Mouse (Mus musculus): ENCODE results near the gene Olfr1058. TPM values are rescaled to one million over a fixed set of nuclear protein-coding genes. Genes with fewer than 3 reads are reported as not detected.

Gene Olfr1058
- polyA plus RNA-seq, 1 experiment from 2014 or later = not detected

DNA sequence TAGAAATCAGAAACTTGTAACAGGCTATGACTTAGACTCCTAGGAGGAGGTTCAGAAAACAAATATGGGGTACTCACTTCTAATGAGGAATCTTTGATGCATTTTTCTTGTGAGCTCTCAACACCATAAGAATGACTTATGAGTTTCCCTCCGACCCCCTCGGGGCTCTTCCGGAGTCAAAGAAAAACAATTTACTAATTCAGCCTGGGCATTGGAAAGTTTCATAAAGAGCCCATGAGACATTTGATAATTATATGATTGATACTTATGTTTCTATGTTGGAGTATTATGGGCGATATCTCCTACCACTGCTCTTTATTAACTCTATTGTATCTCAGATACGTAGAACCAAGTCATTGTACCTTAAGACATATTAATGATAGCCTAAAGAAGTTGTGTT is 38.2 kb downstream of the Olfr1058 start, which contains the start of gene Olfr1055:
Gene Olfr1055 (minus strand): TSS at position 101 of the 400 bp plus-strand sequence.
- Histone ChIP-seq H3K4me3 (ENCODE audit: low read depth, low read length) (no peak within 1 kb of the TSS), H3K4me1 (ENCODE audit: control insufficient read depth, insufficient read depth, low read length) (no peaks in the 10 kb centered on the region), H3K36me3 (ENCODE audit: control insufficient read depth, insufficient read depth, low read length) (no peaks in the 10 kb centered on the region), H3K4me2 (no peak within 1 kb of the TSS), H3K9me3 (ENCODE audit: control insufficient read depth, low read length) (no peaks in the 10 kb centered on the region), H3K27ac (ENCODE audit: low read depth, low read length) (no peak within 1 kb of the TSS), H3K9ac (ENCODE audit: low read length) (no peak within 1 kb of the TSS), H3K27me3 (ENCODE audit: control insufficient read depth, insufficient read depth, low read length) (no peaks in the 10 kb centered on the region)
- no peak for ATAC-seq (ENCODE audit: low FRiP score)
- DNase-seq (ENCODE audit: low spot score, missing footprints) = no peak
- WGBS = 91% methylated on average over 5 of the region's 5 CpGs

GRCm38 (mm10) chr2:86335333-86335732 is 53.0 kb downstream of the Olfr1058 start, which contains the start of gene Olfr1054:
Gene Olfr1054 (minus strand): TSS chr2:86335433.
- 91% methylated on average over 3 of the region's 3 CpGs for WGBS
- no peaks in the 10 kb centered on the region for H3K4me1 ChIP-seq (ENCODE audit: control insufficient read depth, insufficient read depth, low read length)
- no peak for ATAC-seq (ENCODE audit: low FRiP score)

More at GRCm38 (mm10) chr2:86335333-86335732, 53.0 kb downstream of the Olfr1058 start, which contains the start of gene Olfr1054:
- no peaks in the 10 kb centered on the region for H3K36me3 ChIP-seq (ENCODE audit: control insufficient read depth, insufficient read depth, low read length)
- no peak for DNase-seq (ENCODE audit: low spot score, missing footprints)
- H3K4me3 ChIP-seq (ENCODE audit: low read depth, low read length) = no peak within 1 kb of the TSS
- no peak within 1 kb of the TSS for H3K9ac ChIP-seq (ENCODE audit: low read length)
- no peak within 1 kb of the TSS for H3K27ac ChIP-seq (ENCODE audit: low read depth, low read length)
- no peak within 1 kb of the TSS for H3K4me2 ChIP-seq
- H3K9me3 ChIP-seq (ENCODE audit: control insufficient read depth, low read length) = no peaks in the 10 kb centered on the region
- H3K27me3 ChIP-seq (ENCODE audit: control insufficient read depth, insufficient read depth, low read length) = no peaks in the 10 kb centered on the region

Other genes with a start within 250 kb of the Olfr1058 start
- gene Olfr1040, start 241.8 kb downstream of the Olfr1058 start, polyA plus RNA-seq (2014; fragmentation: Nextera tagmentation; extraction: Ambion mirVana) = not detected in 2 replicates
- gene Olfr1042, start 226.7 kb downstream of the Olfr1058 start, polyA plus RNA-seq (2014; fragmentation: Nextera tagmentation; extraction: Ambion mirVana) = not detected in 2 replicates
- not detected in 2 replicates for gene Olfr1043, start 221.0 kb downstream of the Olfr1058 start, polyA plus RNA-seq (2014; fragmentation: Nextera tagmentation; extraction: Ambion mirVana)
- gene Olfr1044, start 210.7 kb downstream of the Olfr1058 start, polyA plus RNA-seq (2014; fragmentation: Nextera tagmentation; extraction: Ambion mirVana) = not detected in 2 replicates
- not detected in 2 replicates for gene Olfr52, start 202.9 kb downstream of the Olfr1058 start, polyA plus RNA-seq (2014; fragmentation: Nextera tagmentation; extraction: Ambion mirVana)
- gene Olfr1045, start 185.6 kb downstream of the Olfr1058 start, polyA plus RNA-seq (2014; fragmentation: Nextera tagmentation; extraction: Ambion mirVana) = not detected in 2 replicates
- gene Olfr1046, start 169.2 kb downstream of the Olfr1058 start, polyA plus RNA-seq (2014; fragmentation: Nextera tagmentation; extraction: Ambion mirVana) = not detected in 2 replicates
- gene Olfr1047, start 157.2 kb downstream of the Olfr1058 start, polyA plus RNA-seq (2014; fragmentation: Nextera tagmentation; extraction: Ambion mirVana) = not detected in 2 replicates
- not detected in 2 replicates for gene Olfr1048, start 148.3 kb downstream of the Olfr1058 start, polyA plus RNA-seq (2014; fragmentation: Nextera tagmentation; extraction: Ambion mirVana)
- not detected in 2 replicates for gene Olfr1049, start 130.2 kb downstream of the Olfr1058 start, polyA plus RNA-seq (2014; fragmentation: Nextera tagmentation; extraction: Ambion mirVana)
- gene Olfr1051, start 109.5 kb downstream of the Olfr1058 start, polyA plus RNA-seq (2014; fragmentation: Nextera tagmentation; extraction: Ambion mirVana) = not detected in 2 replicates
- not detected in 2 replicates for gene Olfr1052, start 96.1 kb downstream of the Olfr1058 start, polyA plus RNA-seq (2014; fragmentation: Nextera tagmentation; extraction: Ambion mirVana)
- not detected in 2 replicates for gene Olfr1053, start 73.3 kb downstream of the Olfr1058 start, polyA plus RNA-seq (2014; fragmentation: Nextera tagmentation; extraction: Ambion mirVana)
- not detected in 2 replicates for gene Olfr1054, start 53.1 kb downstream of the Olfr1058 start, polyA plus RNA-seq (2014; fragmentation: Nextera tagmentation; extraction: Ambion mirVana)
- not detected in 2 replicates for gene Olfr1055, start 38.3 kb downstream of the Olfr1058 start, polyA plus RNA-seq (2014; fragmentation: Nextera tagmentation; extraction: Ambion mirVana)
- gene Olfr1056, start 26.1 kb downstream of the Olfr1058 start, polyA plus RNA-seq (2014; fragmentation: Nextera tagmentation; extraction: Ambion mirVana) = not detected in 2 replicates
- not detected in 2 replicates for gene Olfr1057, start 10.2 kb downstream of the Olfr1058 start, polyA plus RNA-seq (2014; fragmentation: Nextera tagmentation; extraction: Ambion mirVana)
- gene Olfr1061, start 25.5 kb upstream of the Olfr1058 start, polyA plus RNA-seq (2014; fragmentation: Nextera tagmentation; extraction: Ambion mirVana) = not detected in 2 replicates
- not detected in 2 replicates for gene Olfr1062, start 38.2 kb upstream of the Olfr1058 start, polyA plus RNA-seq (2014; fragmentation: Nextera tagmentation; extraction: Ambion mirVana)
- not detected in 2 replicates for gene Olfr1065, start 62.0 kb upstream of the Olfr1058 start, polyA plus RNA-seq (2014; fragmentation: Nextera tagmentation; extraction: Ambion mirVana)
- gene Olfr1066, start 67.7 kb upstream of the Olfr1058 start, polyA plus RNA-seq (2014; fragmentation: Nextera tagmentation; extraction: Ambion mirVana) = not detected in 2 replicates
- gene Olfr228, start 98.8 kb upstream of the Olfr1058 start, polyA plus RNA-seq (2014; fragmentation: Nextera tagmentation; extraction: Ambion mirVana) = not detected in 2 replicates
- not detected in 2 replicates for gene Olfr1076, start 119.9 kb upstream of the Olfr1058 start, polyA plus RNA-seq (2014; fragmentation: Nextera tagmentation; extraction: Ambion mirVana)
- gene Olfr1079, start 153.9 kb upstream of the Olfr1058 start, polyA plus RNA-seq (2014; fragmentation: Nextera tagmentation; extraction: Ambion mirVana) = not detected in 2 replicates
- not detected in 2 replicates for gene Olfr1080, start 169.7 kb upstream of the Olfr1058 start, polyA plus RNA-seq (2014; fragmentation: Nextera tagmentation; extraction: Ambion mirVana)
- not detected in 2 replicates for gene Olfr1082, start 210.4 kb upstream of the Olfr1058 start, polyA plus RNA-seq (2014; fragmentation: Nextera tagmentation; extraction: Ambion mirVana)

All from midbrain, embryonic 11.5 days (tissue).